Mouse (Mus musculus): ENCODE data around the gene Rbpjl. TPM values are rescaled to one million over a fixed set of nuclear protein-coding genes. Genes with fewer than 3 reads are reported as not detected.
A peak's percentile ranks its signal among the peaks of the same experiment; 100 is the strongest.

The Rbpjl gene
- 16.8 and 21.9 TPM in 2 replicates for polyA plus RNA-seq (2015; fragmentation: Nextera tagmentation; extraction: Ambion mirVana)

- peaks cover 18% of the 10 kb centered on the region for H3K4me1 ChIP-seq (replicated peaks; ENCODE audit: control insufficient read depth, insufficient read depth, low read length)
- WGBS: 2% methylated on average over 17 of the region's 17 CpGs
- H3K27ac ChIP-seq (ENCODE audit: low read length): peak within 1 kb of the TSS; percentile 89
- H3K9me3 ChIP-seq (ENCODE audit: control insufficient read depth, low read length): peaks cover 2% of the 10 kb centered on the region; the same call in 1 of the 2 replicates
- H3K9ac ChIP-seq (ENCODE audit: low read length): peak within 1 kb of the TSS; percentile 18
- ATAC-seq (ENCODE audit: low read depth): peak; percentile 36
- no peaks in the 10 kb centered on the region for H3K36me3 ChIP-seq (ENCODE audit: control insufficient read depth, insufficient read depth, low read length)
- peak within 1 kb of the TSS; percentile 53 for H3K4me3 ChIP-seq (ENCODE audit: low read length)
- peaks cover 40% of the 10 kb centered on the region for H3K27me3 ChIP-seq (ENCODE audit: control insufficient read depth, insufficient read depth, low read depth, low read length)
- peak within 1 kb of the TSS; percentile 71 for H3K4me2 ChIP-seq (ENCODE audit: low read depth, low read length)
Measured at GRCm38 (mm10) chr2:164402906-164403305, at the start of gene Rbpjl. Gene Rbpjl, plus strand, starts transcription at chr2:164403141.

- Histone ChIP-seq H3K9ac (ENCODE audit: low read length) (no peak overlapping the region), H3K4me3 (ENCODE audit: low read length) (no peak overlapping the region), H3K27me3 (ENCODE audit: control insufficient read depth, insufficient read depth, low read depth, low read length) (no peaks in the 10 kb centered on the region), H3K27ac (ENCODE audit: low read length) (no peak overlapping the region), H3K36me3 (ENCODE audit: control insufficient read depth, insufficient read depth, low read length) (no peaks in the 10 kb centered on the region), H3K4me1 (replicated peaks; ENCODE audit: control insufficient read depth, insufficient read depth, low read length) (no peaks in the 10 kb centered on the region), H3K9me3 (ENCODE audit: control insufficient read depth, low read length) (no peaks in the 10 kb centered on the region), H3K4me2 (ENCODE audit: low read depth, low read length) (no peak overlapping the region)
- ATAC-seq (ENCODE audit: low read depth): no peak
- WGBS: 78% methylated on average over 11 of the region's 11 CpGs
Measured at GRCm38 (mm10) chr2:164353356-164353755, 49.6 kb upstream of the Rbpjl start.

- ATAC-seq (ENCODE audit: low read depth): no peak
- H3K4me3 ChIP-seq (ENCODE audit: low read length): no peak overlapping the region
- H3K4me1 ChIP-seq (replicated peaks; ENCODE audit: control insufficient read depth, insufficient read depth, low read length): peaks cover 7% of the 10 kb centered on the region
- H3K27me3 ChIP-seq (ENCODE audit: control insufficient read depth, insufficient read depth, low read depth, low read length): no peaks in the 10 kb centered on the region; the same call in 1 of the 2 replicates
- no peaks in the 10 kb centered on the region for H3K9me3 ChIP-seq (ENCODE audit: control insufficient read depth, low read length)
- H3K27ac ChIP-seq (ENCODE audit: low read length): no peak overlapping the region
- no peak overlapping the region for H3K9ac ChIP-seq (ENCODE audit: low read length)
- H3K36me3 ChIP-seq (ENCODE audit: control insufficient read depth, insufficient read depth, low read length): no peaks in the 10 kb centered on the region
- 62% methylated on average over 11 of the region's 11 CpGs for WGBS
- no peak overlapping the region for H3K4me2 ChIP-seq (ENCODE audit: low read depth, low read length)
Measured at GRCm38 (mm10) chr2:164356177-164356967, 46.6 kb upstream of the Rbpjl start.

- ATAC-seq (ENCODE audit: low read depth): no peak
- Histone ChIP-seq H3K4me3 (ENCODE audit: low read length) (no peak overlapping the region), H3K27ac (ENCODE audit: low read length) (no peak overlapping the region), H3K27me3 (ENCODE audit: control insufficient read depth, insufficient read depth, low read depth, low read length) (no peaks in the 10 kb centered on the region; the same call in 1 of the 2 replicates), H3K9me3 (ENCODE audit: control insufficient read depth, low read length) (no peaks in the 10 kb centered on the region), H3K4me2 (ENCODE audit: low read depth, low read length) (no peak overlapping the region), H3K9ac (ENCODE audit: low read length) (no peak overlapping the region), H3K4me1 (replicated peaks; ENCODE audit: control insufficient read depth, insufficient read depth, low read length) (peaks cover 7% of the 10 kb centered on the region), H3K36me3 (ENCODE audit: control insufficient read depth, insufficient read depth, low read length) (no peaks in the 10 kb centered on the region)
- 70% methylated on average over 3 of the region's 3 CpGs for WGBS
Measured at GRCm38 (mm10) chr2:164358373-164358772, 44.6 kb upstream of the Rbpjl start.

GRCm38 (mm10) chr2:164359031-164359430 lies 43.9 kb upstream of the Rbpjl start:
- Histone ChIP-seq H3K9ac (ENCODE audit: low read length) (no peak overlapping the region), H3K27me3 (ENCODE audit: control insufficient read depth, insufficient read depth, low read depth, low read length) (no peaks in the 10 kb centered on the region; the same call in 1 of the 2 replicates), H3K4me2 (ENCODE audit: low read depth, low read length) (no peak overlapping the region), H3K36me3 (ENCODE audit: control insufficient read depth, insufficient read depth, low read length) (no peaks in the 10 kb centered on the region), H3K27ac (ENCODE audit: low read length) (no peak overlapping the region), H3K9me3 (ENCODE audit: control insufficient read depth, low read length) (no peaks in the 10 kb centered on the region), H3K4me3 (ENCODE audit: low read length) (no peak overlapping the region), H3K4me1 (replicated peaks; ENCODE audit: control insufficient read depth, insufficient read depth, low read length) (peaks cover 7% of the 10 kb centered on the region)
- no peak for ATAC-seq (ENCODE audit: low read depth)
- WGBS: 86% methylated on average over 5 of the region's 5 CpGs

- Histone ChIP-seq H3K9me3 (ENCODE audit: control insufficient read depth, low read length) (no peaks in the 10 kb centered on the region), H3K4me3 (ENCODE audit: low read length) (no peak overlapping the region), H3K27ac (ENCODE audit: low read length) (no peak overlapping the region), H3K4me2 (ENCODE audit: low read depth, low read length) (no peak overlapping the region), H3K4me1 (replicated peaks; ENCODE audit: control insufficient read depth, insufficient read depth, low read length) (peaks cover 7% of the 10 kb centered on the region), H3K36me3 (ENCODE audit: control insufficient read depth, insufficient read depth, low read length) (no peaks in the 10 kb centered on the region), H3K27me3 (ENCODE audit: control insufficient read depth, insufficient read depth, low read depth, low read length) (no peaks in the 10 kb centered on the region; the same call in 1 of the 2 replicates), H3K9ac (ENCODE audit: low read length) (no peak overlapping the region)
- ATAC-seq (ENCODE audit: low read depth): no peak
- 75% methylated on average over 5 of the region's 5 CpGs for WGBS
Measured at GRCm38 (mm10) chr2:164359668-164360067, 43.3 kb upstream of the Rbpjl start.

GRCm38 (mm10) chr2:164360974-164361657 lies 41.8 kb upstream of the Rbpjl start:
- H3K9me3 ChIP-seq (ENCODE audit: control insufficient read depth, low read length): no peaks in the 10 kb centered on the region
- no peak overlapping the region for H3K4me3 ChIP-seq (ENCODE audit: low read length)
- H3K36me3 ChIP-seq (ENCODE audit: control insufficient read depth, insufficient read depth, low read length): no peaks in the 10 kb centered on the region
- no peaks in the 10 kb centered on the region; the same call in 1 of the 2 replicates for H3K27me3 ChIP-seq (ENCODE audit: control insufficient read depth, insufficient read depth, low read depth, low read length)
- H3K27ac ChIP-seq (ENCODE audit: low read length): no peak overlapping the region
- peaks cover 7% of the 10 kb centered on the region for H3K4me1 ChIP-seq (replicated peaks; ENCODE audit: control insufficient read depth, insufficient read depth, low read length)
- no peak overlapping the region for H3K9ac ChIP-seq (ENCODE audit: low read length)
- 31% methylated on average over 13 of the region's 13 CpGs for WGBS
- peak overlapping the region; percentile 3; the same call in 1 of the 2 replicates for H3K4me2 ChIP-seq (ENCODE audit: low read depth, low read length)
- no peak for ATAC-seq (ENCODE audit: low read depth)

- H3K4me2 ChIP-seq (ENCODE audit: low read depth, low read length): no peak overlapping the region
- 22% methylated on average over 3 of the region's 3 CpGs for WGBS
- H3K9ac ChIP-seq (ENCODE audit: low read length): no peak overlapping the region
- no peaks in the 10 kb centered on the region; the same call in 1 of the 2 replicates for H3K4me1 ChIP-seq (replicated peaks; ENCODE audit: control insufficient read depth, insufficient read depth, low read length)
- no peak for ATAC-seq (ENCODE audit: low read depth)
- no peaks in the 10 kb centered on the region for H3K36me3 ChIP-seq (ENCODE audit: control insufficient read depth, insufficient read depth, low read length)
- H3K27ac ChIP-seq (ENCODE audit: low read length): no peak overlapping the region
- no peak overlapping the region for H3K4me3 ChIP-seq (ENCODE audit: low read length)
- H3K9me3 ChIP-seq (ENCODE audit: control insufficient read depth, low read length): no peaks in the 10 kb centered on the region
- no peaks in the 10 kb centered on the region for H3K27me3 ChIP-seq (ENCODE audit: control insufficient read depth, insufficient read depth, low read depth, low read length)
Measured at GRCm38 (mm10) chr2:164366947-164367346, 36.0 kb upstream of the Rbpjl start.

GRCm38 (mm10) chr2:164368620-164369105 lies 34.3 kb upstream of the Rbpjl start:
- Histone ChIP-seq H3K4me1 (replicated peaks; ENCODE audit: control insufficient read depth, insufficient read depth, low read length) (no peaks in the 10 kb centered on the region; the same call in 1 of the 2 replicates), H3K27me3 (ENCODE audit: control insufficient read depth, insufficient read depth, low read depth, low read length) (no peaks in the 10 kb centered on the region), H3K36me3 (ENCODE audit: control insufficient read depth, insufficient read depth, low read length) (no peaks in the 10 kb centered on the region), H3K4me2 (ENCODE audit: low read depth, low read length) (no peak overlapping the region), H3K27ac (ENCODE audit: low read length) (no peak overlapping the region), H3K9ac (ENCODE audit: low read length) (no peak overlapping the region), H3K9me3 (ENCODE audit: control insufficient read depth, low read length) (no peaks in the 10 kb centered on the region), H3K4me3 (ENCODE audit: low read length) (no peak overlapping the region)
- WGBS: 71% methylated on average over 6 of the region's 6 CpGs
- no peak for ATAC-seq (ENCODE audit: low read depth)

Measured in lung, embryonic 16.5 days (tissue).